In the genomic region with DNA sequence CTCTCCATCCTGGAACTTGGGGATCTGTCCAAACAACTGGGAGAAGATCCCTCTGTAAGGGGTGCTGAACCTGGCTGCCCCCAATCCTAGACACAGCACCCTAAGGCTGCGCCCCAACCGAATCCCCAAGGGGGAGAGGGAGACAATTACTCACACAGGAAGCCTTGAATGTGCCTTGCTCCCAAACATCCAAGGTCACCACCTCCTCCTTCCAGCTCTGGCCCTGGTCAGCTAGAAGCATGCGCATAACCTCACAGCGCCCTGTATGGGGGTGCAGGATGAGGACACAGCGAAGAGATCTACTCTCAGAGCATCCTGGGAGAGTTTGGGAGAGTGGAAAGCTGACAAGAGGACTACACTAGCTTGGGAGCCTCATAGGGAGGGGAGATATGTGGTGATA, we compare ENCODE assay signal across 24 mouse cellular contexts. TPM values are rescaled to one million over a fixed set of nuclear protein-coding genes. Genes with fewer than 3 reads are reported as not detected.
DNase-seq lines count a peak whose midpoint lies in the region; ATAC-seq and TF ChIP-seq lines count a peak whose summit lies in the region.
"Had no signal": no experiment of that assay in that cellular context is flagged by ENCODE, and none has a peak within 500 bp of the region (broad histone marks: within the 10 kb centered on the region; RNA-seq: fewer than 3 reads in every experiment).

No protein-coding gene starts in this region.

- no peaks in the 10 kb centered on the region for H3K9me3 ChIP-seq in liver, embryonic 11.5 days (ENCODE audit: control insufficient read depth, low read length)
- H3K9me3 ChIP-seq: embryonic facial prominence, embryonic 15.5 days; forebrain, embryonic 15.5 days; hindbrain, embryonic 13.5 days; limb, embryonic 13.5 days; stomach, embryonic 15.5 days had no signal

- no peaks in the 10 kb centered on the region for H3K36me3 ChIP-seq in thymus, adult 2 months (ENCODE audit: control insufficient read depth, insufficient read depth, low read length)
- no peaks in the 10 kb centered on the region for H3K36me3 ChIP-seq in liver, embryonic 11.5 days (ENCODE audit: control insufficient read depth, insufficient read depth, low read length)
- H3K36me3 ChIP-seq: embryonic facial prominence, embryonic 15.5 days; forebrain, embryonic 15.5 days; hindbrain, embryonic 13.5 days; limb, embryonic 13.5 days; stomach, embryonic 15.5 days had no signal

- H3K9ac ChIP-seq in liver, embryonic 11.5 days (ENCODE audit: low read depth, low read length): peak overlapping the region; percentile 64
- H3K9ac ChIP-seq: embryonic facial prominence, embryonic 15.5 days; forebrain, embryonic 15.5 days; hindbrain, embryonic 13.5 days; limb, embryonic 13.5 days; stomach, embryonic 15.5 days had no signal

- no peak for TF ChIP-seq CTCF in thymus, adult 2 months (IDR thresholded peaks at IDR 0.05; ENCODE audit: borderline replicate concordance, control insufficient read depth, extremely low read depth, insufficient read depth, low read length, poor library complexity)

- H3K4me2 ChIP-seq in liver, embryonic 11.5 days: peak overlapping the region; percentile 65
- H3K4me2 ChIP-seq: embryonic facial prominence, embryonic 15.5 days; forebrain, embryonic 15.5 days; hindbrain, embryonic 13.5 days; limb, embryonic 13.5 days; midbrain, embryonic 11.5 days; stomach, embryonic 15.5 days had no signal

- TF ChIP-seq POLR2A in thymus, adult 2 months (IDR thresholded peaks at IDR 0.05; ENCODE audit: control insufficient read depth, extremely low read depth, insufficient read depth, low read length, poor library complexity): no peak

- WGBS in thymus, adult 2 months: 92% methylated on average over 5 of the region's 5 CpGs
- WGBS in liver, embryonic 11.5 days: 85% methylated on average over 5 of the region's 5 CpGs

- peaks cover 27% of the 10 kb centered on the region for H3K4me1 ChIP-seq in thymus, adult 2 months (replicated peaks; ENCODE audit: control insufficient read depth, insufficient read depth, low read length)
- peaks cover 29% of the 10 kb centered on the region for H3K4me1 ChIP-seq in liver, embryonic 11.5 days (replicated peaks; ENCODE audit: control insufficient read depth, insufficient read depth, low read length)
- H3K4me1 ChIP-seq: forebrain, embryonic 15.5 days; hindbrain, embryonic 13.5 days; stomach, embryonic 15.5 days had no signal

- peak; percentile 62 for DNase-seq in adrenal gland, adult 8-10 months
- no peak for DNase-seq in adrenal gland, adult 18-20 months (ENCODE audit: low spot score in 2 of 2)
- no peak for DNase-seq in thymus, adult 2 months
- DNase-seq in thymus, postnatal 4 days: no peak
- no peak for DNase-seq in liver, embryonic 11.5 days (ENCODE audit: low spot score)
- no peak for DNase-seq in layer of hippocampus, adult 9-10 months (ENCODE audit: low spot score)
- no peak for DNase-seq in urinary bladder, adult 2 months (ENCODE audit: low spot score)
- no peak for DNase-seq in MN1 (ENCODE audit: low spot score)
- DNase-seq: cerebellum, adult 2 months; kidney, adult 11 months; kidney, postnatal 10 days; lung, postnatal 36 days; right cerebral cortex, postnatal 4 days had no signal

- no peak for ATAC-seq in liver, embryonic 11.5 days (replicated peaks; ENCODE audit: low FRiP score)
- ATAC-seq: forebrain, embryonic 15.5 days had no signal

- no peak overlapping the region; the same call in 1 of the 2 replicates for H3K4me3 ChIP-seq in thymus, adult 2 months (ENCODE audit: control insufficient read depth, insufficient read depth, low read length)
- H3K4me3 ChIP-seq in liver, embryonic 11.5 days (ENCODE audit: low read depth, low read length): peak overlapping the region; percentile 33
- H3K4me3 ChIP-seq: embryonic facial prominence, embryonic 15.5 days; forebrain, embryonic 15.5 days; hindbrain, embryonic 13.5 days; limb, embryonic 13.5 days; stomach, embryonic 15.5 days had no signal

- no peaks in the 10 kb centered on the region for H3K27me3 ChIP-seq in thymus, adult 2 months (ENCODE audit: control insufficient read depth, insufficient read depth, low read length)
- no peaks in the 10 kb centered on the region for H3K27me3 ChIP-seq in liver, embryonic 11.5 days (replicated peaks; ENCODE audit: control insufficient read depth, insufficient read depth, low read length)
- H3K27me3 ChIP-seq: embryonic facial prominence, embryonic 15.5 days; forebrain, embryonic 15.5 days; limb, embryonic 13.5 days; stomach, embryonic 15.5 days had no signal

- H3K27ac ChIP-seq in thymus, adult 2 months (ENCODE audit: control insufficient read depth, insufficient read depth, low read length): peak overlapping the region; percentile 61; the same call in 1 of the 2 replicates
- H3K27ac ChIP-seq in liver, embryonic 11.5 days (ENCODE audit: low read depth, low read length): peak overlapping the region; percentile 79
- H3K27ac ChIP-seq: embryonic facial prominence, embryonic 15.5 days; forebrain, embryonic 15.5 days; hindbrain, embryonic 13.5 days; limb, embryonic 13.5 days; stomach, embryonic 15.5 days had no signal

RNA-seq across cellular contexts. Expression of gene Gstp3, which starts 0.8 kb away (rescaled TPM):
- total RNA-seq in adrenal gland, adult 8-10 months (2022): 1 to 10 TPM in 1 of 4 experiments, under 1 TPM in 3; 0.56 to 1.1 (median 0.77) TPM
- total RNA-seq in adrenal gland, adult 18-20 months (2021): 1 to 10 TPM; 2.0 to 2.1 TPM
- polyA plus RNA-seq in thymus, adult 2 months (2012; rRNA removed): 23.6 and 26.4 TPM in 2 replicates
- polyA plus RNA-seq in liver, embryonic 11.5 days (2014; fragmentation: Nextera tagmentation; extraction: Ambion mirVana): 14.6 and 16.7 TPM in 2 replicates
- 5.5 and 7.1 TPM in 2 replicates for polyA plus RNA-seq in urinary bladder, adult 2 months (2012; rRNA removed)
- total RNA-seq: gastrocnemius, adult 18-20 months; granulocyte monocyte progenitor cell, adult 5-6 weeks; layer of hippocampus, adult 8-10 months had no signal
- polyA plus RNA-seq: cerebellum, adult 2 months; cortical plate, adult 2 months; forebrain, embryonic 15.5 days; hindbrain, embryonic 13.5 days; limb, embryonic 13.5 days; midbrain, embryonic 11.5 days had no signal

RNA-seq across cellular contexts. Expression of gene Gstp2, which starts 12.8 kb away (rescaled TPM):
- total RNA-seq in adrenal gland, adult 8-10 months (2022): 10 to 100 TPM; 45.4 to 79.1 (median 67.8) TPM
- total RNA-seq in adrenal gland, adult 18-20 months (2021): 10 to 100 TPM; 50.2 to 66.1 TPM
- 26.9 and 48.8 TPM in 2 replicates for polyA plus RNA-seq in thymus, adult 2 months (2012; rRNA removed)
- 5.5 and 6.1 TPM in 2 replicates for polyA plus RNA-seq in liver, embryonic 11.5 days (2014; fragmentation: Nextera tagmentation; extraction: Ambion mirVana)
- 69.1 and 69.5 TPM in 2 replicates for polyA plus RNA-seq in urinary bladder, adult 2 months (2012; rRNA removed)

RNA-seq across cellular contexts. Expression of gene Gstp1, which starts 20.8 kb away (rescaled TPM):
- 100 to 1,000 TPM; 366 to 409 (median 394) TPM for total RNA-seq in adrenal gland, adult 8-10 months (2022)
- 100 to 1,000 TPM; 392 to 420 TPM for total RNA-seq in adrenal gland, adult 18-20 months (2021)
- polyA plus RNA-seq in thymus, adult 2 months (2012; rRNA removed): 317 and 318 TPM in 2 replicates
- polyA plus RNA-seq in liver, embryonic 11.5 days (2014; fragmentation: Nextera tagmentation; extraction: Ambion mirVana): 733 and 765 TPM in 2 replicates
- 582 and 591 TPM in 2 replicates for polyA plus RNA-seq in urinary bladder, adult 2 months (2012; rRNA removed)

RNA-seq across cellular contexts. Expression of gene Cabp2, which starts 22.8 kb away (rescaled TPM):
- not detected for total RNA-seq in adrenal gland, adult 8-10 months (2022)
- not detected for total RNA-seq in adrenal gland, adult 18-20 months (2021)
- polyA plus RNA-seq in thymus, adult 2 months (2012; rRNA removed): 0.42 TPM in 1 of 2 replicates, not detected in the other
- polyA plus RNA-seq in liver, embryonic 11.5 days (2014; fragmentation: Nextera tagmentation; extraction: Ambion mirVana): 0.51 and 0.52 TPM in 2 replicates
- polyA plus RNA-seq in urinary bladder, adult 2 months (2012; rRNA removed): not detected in 2 replicates
- total RNA-seq: gastrocnemius, adult 18-20 months; granulocyte monocyte progenitor cell, adult 5-6 weeks; layer of hippocampus, adult 8-10 months had no signal
- polyA plus RNA-seq: cortical plate, adult 2 months; embryonic facial prominence, embryonic 15.5 days; forebrain, embryonic 15.5 days; heart, embryonic 16.5 days; hindbrain, embryonic 13.5 days; limb, embryonic 13.5 days; midbrain, embryonic 11.5 days had no signal

RNA-seq across cellular contexts. Expression of gene Cdk2ap2, which starts 38.4 kb away (rescaled TPM):
- 100 to 1,000 TPM; 100 to 146 (median 129) TPM for total RNA-seq in adrenal gland, adult 8-10 months (2022)
- total RNA-seq in adrenal gland, adult 18-20 months (2021): 100 to 1,000 TPM; 125 to 147 TPM
- 274 and 296 TPM in 2 replicates for polyA plus RNA-seq in thymus, adult 2 months (2012; rRNA removed)
- polyA plus RNA-seq in liver, embryonic 11.5 days (2014; fragmentation: Nextera tagmentation; extraction: Ambion mirVana): 121 and 135 TPM in 2 replicates
- polyA plus RNA-seq in urinary bladder, adult 2 months (2012; rRNA removed): 74.4 and 89.6 TPM in 2 replicates
